Mouse (Mus musculus) C2C12 (cell line): ENCODE data around the gene Phb2. TPM values are rescaled to one million over a fixed set of nuclear protein-coding genes. Genes with fewer than 3 reads are reported as not detected.
A peak's percentile ranks its signal among the peaks of the same experiment; 100 is the strongest.

Experiments used
- H3K27me3 ChIP-seq: one replicate; pipeline ENCODE4 v1.6.1; 2011; ENCODE audit not compliant: control insufficient read depth, insufficient read depth, insufficient read length
- H3K36me3 ChIP-seq: one replicate; pipeline ENCODE4 v1.6.1; 2011; ENCODE audit not compliant: control insufficient read depth, insufficient read depth
- H3K4me3 ChIP-seq: one replicate; pipeline ENCODE4 v1.5.1; 2011; ENCODE audit warnings: mild to moderate bottlenecking, control low read depth; ENCODE audit not compliant: poor library complexity, insufficient read depth, severe bottlenecking
- H3K79me2 ChIP-seq: one replicate; pipeline ENCODE4 v1.6.1; 2011; ENCODE audit not compliant: control insufficient read depth, insufficient read depth
- H3K79me3 ChIP-seq: one replicate; pipeline ENCODE4 v1.6.1; 2011; ENCODE audit warnings: low read depth, control low read depth
- H3ac ChIP-seq: one replicate; pipeline ENCODE3; 2011; ENCODE audit warnings: low read depth; ENCODE audit not compliant: control insufficient read depth, insufficient read length
- CEBPB ChIP-seq: IDR thresholded peaks from one replicate; pipeline ENCODE4 v1.6.1; 2011; ENCODE audit warnings: low read depth, mild to moderate bottlenecking, control low read depth, moderate library complexity
- CTCF ChIP-seq: IDR thresholded peaks from one replicate; pipeline ENCODE4 v1.5.1; 2011; ENCODE audit not compliant: control insufficient read depth, insufficient read depth, insufficient read length
- FOSL1 ChIP-seq: IDR thresholded peaks from one replicate; pipeline ENCODE4 v1.8.0; 2011; ENCODE audit warnings: mild to moderate bottlenecking, low read length; ENCODE audit not compliant: poor library complexity, insufficient read depth, severe bottlenecking
- MAX ChIP-seq: IDR thresholded peaks from one replicate; pipeline ENCODE4 v1.6.1; 2011; ENCODE audit warnings: mild to moderate bottlenecking, control low read depth
- MYOD1 ChIP-seq: IDR thresholded peaks from one replicate; pipeline ENCODE4 v1.6.1; 2011; ENCODE audit warnings: low read depth; ENCODE audit not compliant: control insufficient read depth, insufficient read length
- MYOG ChIP-seq: IDR thresholded peaks from one replicate; pipeline ENCODE4 v1.6.1; 2011; ENCODE audit not compliant: control insufficient read depth, insufficient read length; ENCODE audit errors: extremely low read depth
- USF1 ChIP-seq: IDR thresholded peaks from one replicate; pipeline ENCODE4 v1.6.1; 2011; ENCODE audit warnings: low read depth, mild to moderate bottlenecking, control low read depth, moderate library complexity
- polyA plus RNA-seq: library from polyadenylated mRNA; unstranded; fragments of >200 nt; fragmentation: generic; extraction: Trizol; gene quantifications from one replicate; pipeline ENCODE4 v1.2.1, GENCODE M21; 2012; ENCODE audit warnings: missing spikeins

Gene Phb2
- polyA plus RNA-seq, 1 experiment, result 456 TPM

DNA sequence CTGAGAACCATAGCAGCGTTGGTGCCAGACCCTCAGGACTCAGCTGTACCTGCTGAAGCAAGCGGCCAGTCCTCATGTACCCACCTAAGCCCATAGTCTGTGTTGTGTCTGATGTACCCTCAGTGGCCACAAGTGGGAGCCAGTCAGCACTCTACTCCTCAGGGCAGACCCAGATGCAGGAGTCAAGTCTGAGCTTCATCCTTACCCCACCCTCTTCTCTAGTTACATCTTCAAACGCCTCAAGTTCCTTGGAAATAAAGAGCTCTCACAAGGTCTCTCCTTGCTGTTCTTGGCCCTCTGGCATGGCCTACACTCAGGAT is 9.4 kb upstream of the Phb2 start:
- H3K4me3 ChIP-seq, result no peak overlapping the region
- H3K79me3 ChIP-seq, result peaks cover 21% of the 10 kb centered on the region
- H3K79me2 ChIP-seq, result peaks cover 28% of the 10 kb centered on the region
- H3K27me3 ChIP-seq, result no peaks in the 10 kb centered on the region
- H3ac ChIP-seq, result no peak overlapping the region
- TF ChIP-seq CTCF, result peak; percentile 69
- no peak for TF ChIP-seq FOSL1
- peaks cover 68% of the 10 kb centered on the region for H3K36me3 ChIP-seq

DNA sequence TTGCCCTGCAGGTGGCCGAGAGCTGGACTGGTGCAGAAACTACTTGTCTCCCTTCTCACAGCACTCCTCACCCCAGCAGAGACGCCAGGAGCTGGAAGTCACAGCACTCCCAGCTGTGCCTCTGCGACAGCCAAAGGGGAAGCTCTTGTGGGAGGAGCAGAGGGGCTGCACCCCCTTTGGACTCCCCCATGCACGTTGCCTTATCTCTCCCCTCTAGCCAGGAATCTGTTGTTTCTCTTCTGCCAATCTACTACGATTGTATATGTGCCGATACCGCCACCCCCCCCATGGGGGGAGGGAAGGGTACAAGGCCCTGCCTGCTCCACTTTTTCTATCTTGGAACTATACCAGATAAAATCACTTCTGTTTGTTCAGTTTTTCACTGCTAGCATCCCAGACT is 8.3 kb upstream of the Phb2 start:
- Histone ChIP-seq H3K79me2 (peaks cover 38% of the 10 kb centered on the region), H3ac (no peak overlapping the region), H3K79me3 (peaks cover 31% of the 10 kb centered on the region), H3K36me3 (peaks cover 74% of the 10 kb centered on the region), H3K27me3 (no peaks in the 10 kb centered on the region), H3K4me3 (no peak overlapping the region)
- TF ChIP-seq MYOD1 (no peak), FOSL1 (no peak), MYOG (no peak), USF1 (no peak), CEBPB (no peak), CTCF (no peak)

GRCm38 (mm10) chr6:124704417-124704816 is 7.7 kb upstream of the Phb2 start:
- Histone ChIP-seq H3ac (no peak overlapping the region), H3K27me3 (no peaks in the 10 kb centered on the region), H3K79me2 (peaks cover 44% of the 10 kb centered on the region), H3K36me3 (peaks cover 79% of the 10 kb centered on the region), H3K79me3 (peaks cover 38% of the 10 kb centered on the region), H3K4me3 (no peak overlapping the region)
- no peak for TF ChIP-seq FOSL1
- no peak for TF ChIP-seq USF1
- no peak for TF ChIP-seq CEBPB
- no peak for TF ChIP-seq MYOG

- H3K36me3 ChIP-seq, result peaks cover 87% of the 10 kb centered on the region
- peaks cover 62% of the 10 kb centered on the region for H3K79me2 ChIP-seq
- H3K27me3 ChIP-seq, result no peaks in the 10 kb centered on the region
- H3K79me3 ChIP-seq, result peaks cover 55% of the 10 kb centered on the region
- H3ac ChIP-seq, result no peak overlapping the region
- no peak overlapping the region for H3K4me3 ChIP-seq
- TF ChIP-seq FOSL1 (no peak), USF1 (no peak), MYOG (no peak), MAX (no peak), CEBPB (no peak), CTCF (no peak), MYOD1 (no peak)
Observed at GRCm38 (mm10) chr6:124706061-124706627, 6.0 kb upstream of the Phb2 start.

- TF ChIP-seq MYOD1 (no peak), FOSL1 (no peak), CEBPB (no peak), MAX (no peak), CTCF (no peak)
- H3K36me3 ChIP-seq, result peaks cover 65% of the 10 kb centered on the region
- H3K27me3 ChIP-seq, result no peaks in the 10 kb centered on the region
- H3K4me3 ChIP-seq, result no peak overlapping the region
- peaks cover 84% of the 10 kb centered on the region for H3K79me2 ChIP-seq
- peaks cover 73% of the 10 kb centered on the region for H3K79me3 ChIP-seq
- H3ac ChIP-seq, result no peak overlapping the region
Observed at GRCm38 (mm10) chr6:124708289-124708889, 3.7 kb upstream of the Phb2 start.

DNA sequence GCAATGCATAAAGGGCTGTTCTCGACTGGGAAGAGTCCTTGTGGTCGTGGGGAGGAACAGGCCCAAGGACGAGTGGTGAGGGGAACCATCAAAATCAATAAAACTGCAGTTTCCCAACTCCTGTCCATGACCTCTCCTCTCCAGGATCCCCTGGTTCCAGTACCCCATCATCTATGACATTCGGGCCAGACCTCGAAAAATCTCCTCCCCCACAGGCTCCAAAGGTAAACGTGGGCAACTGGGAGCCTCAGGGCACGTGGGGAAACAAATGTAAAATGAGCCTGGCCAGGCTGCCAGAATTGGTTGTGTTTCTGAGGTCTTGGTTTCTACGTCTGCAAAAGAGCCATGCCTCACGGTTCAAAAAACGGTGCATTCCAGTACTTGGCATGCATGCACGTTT is 782 bp downstream of the Phb2 start:
- TF ChIP-seq USF1 (peak; percentile 1), MYOD1 (no peak)
- H3K36me3 ChIP-seq, result peaks cover 65% of the 10 kb centered on the region
- H3K79me3 ChIP-seq, result peaks cover 64% of the 10 kb centered on the region
- H3K79me2 ChIP-seq, result peaks cover 75% of the 10 kb centered on the region
- peak overlapping the region; percentile 96 for H3ac ChIP-seq
- no peaks in the 10 kb centered on the region for H3K27me3 ChIP-seq
- peak overlapping the region; percentile 97 for H3K4me3 ChIP-seq
